Mouse (Mus musculus) cerebellum, adult 8-10 months (tissue): Measurements from ENCODE around the gene Stom.

Experiments used
- DNase-seq: peaks from one replicate; pipeline ENCODE4 v3.0.0; 2022

Stom gene

DNA sequence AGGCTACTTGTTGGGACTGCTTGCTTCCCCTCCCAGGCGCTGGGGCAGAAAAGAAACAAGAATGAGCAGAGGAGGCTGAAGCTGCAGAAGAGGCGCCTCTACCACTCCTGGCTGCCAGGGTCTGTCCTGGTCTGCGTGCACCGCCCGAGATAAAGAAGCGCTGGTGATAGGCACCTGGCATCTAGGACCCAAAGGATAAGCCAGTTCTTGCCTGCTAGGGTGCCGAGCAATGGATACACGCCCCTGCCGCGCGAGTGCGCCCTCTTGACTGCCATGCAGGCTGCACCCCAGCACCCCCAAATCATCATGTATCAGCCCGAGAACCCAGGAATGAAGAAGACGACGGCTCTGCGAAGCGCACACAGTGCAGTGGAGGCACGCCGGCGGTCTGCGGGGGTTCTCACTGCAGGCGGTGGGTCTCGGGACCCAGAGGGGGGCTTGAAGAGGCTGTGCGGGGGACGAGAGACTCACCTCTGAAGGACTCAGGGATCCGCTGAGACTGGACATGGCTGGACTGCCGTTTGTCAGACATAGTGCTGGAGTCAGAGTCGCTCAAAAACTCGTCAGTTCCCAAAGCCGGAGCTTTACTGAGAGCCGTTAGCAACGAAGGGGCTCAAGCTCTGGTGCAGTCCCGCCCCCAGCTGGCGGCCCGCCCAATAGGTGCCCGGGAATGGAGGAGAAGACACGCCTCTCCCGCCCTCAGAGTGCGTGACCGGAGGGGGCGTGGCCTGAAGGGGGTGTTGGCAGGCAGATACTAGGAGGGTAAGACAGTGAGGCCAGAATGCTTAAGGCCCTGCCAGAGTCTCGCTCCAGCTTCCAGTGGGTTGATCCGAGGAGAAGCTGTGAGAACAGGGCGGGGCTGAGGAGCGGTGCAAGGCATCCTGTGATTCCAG lies at the start of gene Stom:
Stom (minus strand) TSS at position 589 of the 893 bp plus-strand sequence.
- peak; percentile 99 for DNase-seq

DNA sequence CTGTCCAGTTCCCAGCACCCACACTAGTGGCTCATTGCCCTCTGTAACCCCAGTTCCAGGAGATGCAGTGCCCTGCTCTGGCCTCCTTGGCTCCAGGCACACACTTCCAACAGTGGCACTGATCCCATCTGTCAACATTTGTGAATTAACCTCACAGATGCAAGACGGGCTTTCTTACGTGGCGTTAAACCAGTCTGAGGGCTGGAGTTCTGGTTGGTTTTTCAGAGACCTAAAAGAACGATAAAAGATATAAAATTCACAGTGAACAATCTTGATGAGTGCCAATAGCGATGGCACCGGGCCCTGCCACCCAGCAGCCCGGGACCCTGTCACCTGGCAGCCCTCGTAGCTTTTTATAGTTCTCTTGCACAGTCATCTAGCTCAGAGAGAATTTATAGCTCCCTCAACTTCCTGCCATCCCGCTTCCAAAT lies 48.7 kb upstream of the Stom start:
- DNase-seq = peak; percentile 12

DNA sequence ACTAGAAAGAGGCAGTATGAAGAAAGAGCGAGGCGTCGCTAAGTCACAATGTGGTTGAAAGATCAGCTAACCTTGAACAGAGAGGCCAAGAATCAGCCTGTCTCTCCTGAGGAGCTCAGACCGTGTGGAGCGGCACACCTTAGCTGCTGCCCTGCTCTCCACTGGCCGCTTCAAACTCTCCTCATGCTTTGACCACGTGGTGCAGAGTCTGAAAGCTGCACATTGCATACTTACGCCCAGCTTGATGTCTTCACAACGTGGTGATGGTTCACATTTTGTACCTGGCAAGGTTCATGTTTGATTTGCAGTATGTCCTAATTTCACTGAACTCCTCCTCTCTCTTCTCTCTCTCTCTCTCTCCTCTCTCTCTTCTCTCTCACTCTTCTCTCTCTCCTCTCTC lies 42.5 kb upstream of the Stom start:
- DNase-seq = no peak

DNA sequence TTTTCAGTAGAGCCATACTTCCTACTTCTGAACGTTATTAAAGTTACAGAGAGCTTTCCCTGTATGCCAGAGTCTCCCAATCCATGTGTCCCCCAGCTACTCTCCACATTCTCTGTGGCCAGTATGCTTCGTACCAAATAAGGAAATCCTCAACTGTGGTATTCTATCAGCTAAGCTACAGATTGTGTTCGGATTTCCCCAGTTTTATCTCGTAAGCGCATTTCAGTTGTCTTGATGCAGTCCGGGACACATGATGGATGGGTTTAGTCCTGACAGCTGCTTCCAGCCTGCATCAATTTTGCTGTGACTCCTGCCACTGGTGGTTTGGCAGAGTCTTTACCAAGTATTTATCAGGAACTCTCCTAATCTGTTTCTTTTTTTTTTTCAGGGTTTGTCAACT lies 40.8 kb upstream of the Stom start:
- DNase-seq = no peak

DNA sequence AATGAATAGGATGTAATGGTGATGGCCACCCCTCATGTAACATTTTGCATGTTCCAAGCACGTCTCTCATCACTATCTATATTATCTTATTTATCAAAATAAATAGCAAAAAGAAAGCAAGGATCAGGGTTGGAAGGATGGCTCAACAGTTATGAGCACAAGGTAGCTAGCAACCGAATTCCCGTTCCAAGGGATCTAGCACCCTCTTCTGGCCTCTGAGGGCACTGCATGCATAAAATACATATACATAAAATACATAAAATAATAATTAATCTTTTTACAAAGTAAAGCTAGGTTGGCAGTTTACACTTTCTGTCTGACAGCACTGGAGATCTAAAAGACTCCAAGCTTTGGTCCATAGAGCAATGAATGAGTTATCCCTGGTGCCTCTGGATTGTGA lies 36.2 kb upstream of the Stom start:
- no peak for DNase-seq

DNA sequence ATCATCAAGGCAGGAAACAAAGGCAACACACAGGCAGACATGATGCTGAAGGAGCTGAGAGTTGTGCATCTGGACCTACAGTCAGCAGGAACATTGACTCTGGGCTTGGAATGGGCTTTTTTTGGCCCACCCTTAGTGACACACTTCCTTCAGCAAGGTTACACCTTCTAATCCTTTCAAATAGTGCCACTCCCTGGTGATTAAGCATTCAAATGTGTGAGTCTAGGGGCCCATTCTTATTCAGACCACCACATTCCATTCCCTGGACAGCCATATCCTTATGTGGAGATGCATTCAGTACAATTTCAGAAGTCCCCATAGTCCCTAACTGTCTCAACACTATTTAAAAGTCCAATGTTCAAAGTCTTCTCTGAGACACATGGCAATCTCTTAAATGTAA lies 33.9 kb upstream of the Stom start:
- no peak for DNase-seq

DNA sequence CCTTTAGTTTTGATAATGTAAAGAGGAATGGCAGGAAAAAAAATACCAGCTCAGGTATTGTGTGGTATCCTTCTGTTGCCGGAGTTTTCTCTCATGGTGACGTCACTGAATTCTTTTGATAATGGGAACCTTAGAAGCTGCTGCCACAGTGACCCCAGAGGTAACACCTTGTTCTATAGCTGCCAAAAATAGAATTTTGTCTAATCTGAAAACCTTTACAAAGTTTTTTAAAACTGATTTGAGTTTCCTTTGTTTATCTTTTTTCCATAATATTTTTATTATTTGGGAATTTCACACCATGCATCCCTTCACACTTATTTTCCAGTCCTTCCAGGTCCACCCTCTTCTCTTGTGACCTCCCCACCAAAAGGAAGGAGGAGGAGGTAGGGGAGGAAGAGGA lies 30.9 kb upstream of the Stom start, which contains the start of gene 4930568D16Rik:
4930568D16Rik (minus strand) TSS at position 101 of the 400 bp plus-strand sequence.
- no peak for DNase-seq

DNA sequence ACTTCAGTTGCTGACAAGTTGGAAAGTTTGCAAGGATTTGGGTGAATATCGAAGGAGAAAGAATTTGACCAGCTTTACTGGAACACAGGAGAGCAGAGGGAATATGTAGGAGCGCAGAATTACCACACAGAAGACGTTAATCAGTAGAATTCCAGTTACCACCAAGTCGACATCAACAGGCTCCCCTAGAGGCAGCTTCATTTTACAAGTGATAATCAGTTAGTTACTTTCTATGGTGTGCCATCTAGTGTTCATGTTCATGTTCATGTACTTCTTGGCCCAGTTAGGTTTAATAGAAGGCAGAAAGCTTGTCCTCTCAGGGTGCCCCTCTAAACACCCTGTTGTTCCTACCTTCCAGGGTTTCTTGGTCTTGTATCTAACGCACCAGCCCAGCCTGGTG lies 12.4 kb upstream of the Stom start:
- no peak for DNase-seq

DNA sequence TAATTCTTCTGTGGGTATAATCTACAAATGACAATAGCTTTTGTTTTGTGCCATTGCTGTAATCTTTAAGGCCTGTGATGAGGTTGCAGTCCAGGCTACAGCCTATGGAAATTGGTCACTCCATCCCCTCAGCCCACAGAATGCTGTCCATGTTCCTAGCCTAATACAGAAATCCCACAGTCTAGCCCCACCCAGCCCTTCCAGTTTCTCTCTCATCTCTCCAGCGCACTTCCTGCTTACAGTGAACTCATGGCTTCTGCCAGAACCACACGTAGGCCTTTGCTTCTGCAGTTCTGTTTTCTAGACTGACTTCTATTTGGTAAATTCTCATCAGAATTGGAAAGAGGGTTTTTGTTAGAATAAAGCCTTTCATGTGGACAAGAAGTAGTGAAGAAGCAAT lies 9.2 kb upstream of the Stom start:
- no peak for DNase-seq

DNA sequence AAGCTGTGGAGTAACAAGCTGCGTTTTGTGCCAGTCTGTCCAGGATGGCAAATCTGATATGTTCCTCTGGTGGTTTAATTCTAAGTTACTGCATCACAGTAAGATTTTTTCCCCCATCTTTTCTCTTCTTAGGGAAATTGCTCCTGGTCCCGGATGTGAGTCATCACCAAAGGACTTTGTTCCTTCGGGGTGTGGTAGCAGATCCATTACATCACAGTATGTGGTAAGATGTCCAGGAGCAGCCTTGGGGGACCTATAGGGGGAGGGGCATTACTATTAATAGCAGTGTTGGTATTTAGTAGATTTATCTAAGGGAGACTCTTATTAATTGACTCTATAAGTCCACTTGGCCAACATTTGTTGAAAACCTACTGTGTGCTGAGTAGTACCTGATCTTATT lies 5.8 kb upstream of the Stom start:
- no peak for DNase-seq

DNA sequence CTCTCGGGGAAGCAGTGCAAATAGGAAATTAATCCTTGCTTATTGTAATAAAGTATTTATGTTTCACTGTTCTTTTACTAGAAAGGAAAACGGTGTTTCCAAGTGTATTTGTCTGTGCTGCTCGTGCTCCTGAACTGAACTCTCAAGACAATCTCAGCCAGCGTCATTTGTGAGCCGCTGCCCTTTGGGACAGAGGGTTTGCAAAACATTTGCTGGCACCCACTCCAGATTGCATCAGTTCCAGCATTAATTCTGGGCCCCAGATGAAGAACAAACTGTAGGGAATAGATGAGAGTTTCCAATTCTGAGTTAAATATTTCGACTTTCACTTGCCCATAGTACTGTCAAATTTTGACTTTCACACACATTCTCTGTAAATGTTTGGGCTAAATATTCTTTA lies 1.9 kb upstream of the Stom start:
- no peak for DNase-seq

DNA sequence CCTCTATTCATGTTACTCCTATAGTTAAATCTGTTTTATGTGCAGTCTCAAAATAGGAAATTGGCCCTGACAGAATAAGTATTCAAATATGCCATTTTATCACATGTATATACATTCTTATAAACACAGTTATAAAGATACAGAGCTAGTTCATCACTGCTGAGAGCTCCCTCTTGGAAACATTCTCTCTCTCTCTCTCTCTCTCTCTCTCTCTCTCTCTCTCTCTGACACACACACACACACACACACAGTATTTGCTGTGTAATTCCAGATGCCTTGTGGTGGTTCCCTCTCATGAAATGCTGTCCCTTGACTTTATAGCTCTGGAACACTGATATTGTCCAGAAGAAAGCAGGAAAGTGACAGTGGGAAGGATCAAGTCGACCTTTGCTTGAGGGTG lies 1.3 kb upstream of the Stom start:
- no peak for DNase-seq

DNA sequence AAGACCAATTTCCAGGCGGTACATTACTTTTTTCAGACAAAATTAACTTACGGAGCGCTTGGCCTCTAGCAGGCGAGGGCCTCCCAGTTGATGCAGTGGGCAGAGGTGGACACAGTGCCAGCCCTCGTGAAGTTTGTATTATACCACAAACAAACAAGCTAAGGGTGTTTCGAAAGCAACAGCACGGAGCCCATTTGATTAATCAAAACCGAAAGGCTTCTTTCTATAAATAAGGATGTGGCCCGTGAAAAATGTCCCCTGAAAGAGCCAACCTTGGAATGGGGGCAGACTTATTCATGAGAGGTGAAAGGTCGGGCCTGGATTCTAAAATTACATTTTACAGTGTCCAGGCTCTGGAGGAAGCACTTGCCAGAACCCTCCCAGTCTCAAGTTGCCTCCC lies 643 bp upstream of the Stom start:
- DNase-seq = no peak

DNA sequence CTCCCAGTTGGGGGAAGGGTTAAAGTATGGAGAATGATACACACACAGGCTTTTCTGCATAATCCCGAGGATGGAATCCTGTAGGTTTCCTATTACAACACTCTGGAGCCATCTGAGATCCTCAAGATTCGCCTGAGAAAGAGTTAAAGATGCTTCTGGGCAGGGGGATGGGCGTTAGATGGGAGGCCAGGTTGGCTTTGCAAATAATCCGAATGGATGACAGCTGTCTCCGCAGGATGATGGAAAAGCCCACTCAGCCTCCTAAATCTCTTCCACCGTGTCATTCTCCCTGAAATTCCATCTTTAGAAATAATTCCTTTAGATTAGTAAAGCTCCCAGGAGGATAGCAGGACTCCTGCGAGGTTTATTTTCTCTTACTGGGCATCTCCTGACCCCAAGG lies 1.2 kb downstream of the Stom start:
- no peak for DNase-seq

DNA sequence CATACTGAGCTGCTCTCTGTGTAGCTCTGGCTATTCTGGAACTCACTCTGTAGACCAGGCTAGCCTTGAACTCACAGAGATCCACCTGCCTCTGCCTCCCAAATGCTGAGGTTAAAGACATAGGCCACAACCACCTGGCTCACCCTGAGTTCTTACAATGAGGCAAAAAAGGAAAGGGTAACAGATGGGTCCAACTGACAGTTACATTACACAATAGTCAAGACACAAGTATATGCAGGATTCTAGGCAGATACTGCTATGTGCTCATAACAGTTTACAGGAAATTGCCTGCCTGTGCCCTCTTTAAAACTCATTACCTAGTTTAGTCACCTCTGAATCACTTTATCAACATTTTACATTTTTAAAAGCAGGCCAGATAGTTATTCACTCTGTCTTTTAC lies 3.1 kb downstream of the Stom start:
- DNase-seq = no peak

DNA sequence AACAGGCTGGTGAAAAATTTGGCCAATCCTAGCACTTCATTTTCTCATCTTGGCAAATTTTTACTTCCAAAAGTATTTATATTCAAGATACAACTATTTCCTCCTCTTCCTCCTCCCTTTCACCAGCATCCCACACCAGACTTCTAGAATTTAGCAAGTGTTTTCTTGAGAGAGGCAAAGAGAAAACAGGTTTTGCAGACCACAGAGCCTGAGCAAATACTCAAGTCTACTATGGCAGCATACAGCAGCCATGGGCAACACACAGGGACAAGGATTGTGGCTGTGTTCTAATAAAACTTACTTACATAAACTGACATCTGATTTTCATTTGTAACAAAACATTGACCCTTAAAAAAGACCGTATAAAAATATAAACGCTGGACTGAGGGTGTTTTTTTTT lies 5.6 kb downstream of the Stom start:
- no peak for DNase-seq

DNA sequence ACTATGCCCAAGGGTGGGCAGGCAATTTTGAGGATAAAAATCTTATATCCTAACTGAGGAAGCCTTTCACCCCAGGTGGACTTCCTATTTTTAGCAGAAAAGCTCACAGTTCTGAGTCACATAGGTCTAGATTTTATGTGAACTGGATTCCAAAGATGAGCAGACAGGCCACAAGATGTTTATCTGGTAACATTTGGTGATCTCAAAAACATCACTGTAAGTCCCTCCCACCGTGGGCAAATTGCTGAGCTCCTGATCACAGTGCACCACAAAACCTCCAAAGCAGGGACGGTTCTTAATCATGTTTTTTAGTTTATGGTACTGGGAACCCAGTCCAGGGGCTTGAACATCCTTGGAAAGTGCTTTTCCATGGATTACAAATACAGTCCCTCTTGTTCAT lies 7.7 kb downstream of the Stom start:
- DNase-seq = no peak

DNA sequence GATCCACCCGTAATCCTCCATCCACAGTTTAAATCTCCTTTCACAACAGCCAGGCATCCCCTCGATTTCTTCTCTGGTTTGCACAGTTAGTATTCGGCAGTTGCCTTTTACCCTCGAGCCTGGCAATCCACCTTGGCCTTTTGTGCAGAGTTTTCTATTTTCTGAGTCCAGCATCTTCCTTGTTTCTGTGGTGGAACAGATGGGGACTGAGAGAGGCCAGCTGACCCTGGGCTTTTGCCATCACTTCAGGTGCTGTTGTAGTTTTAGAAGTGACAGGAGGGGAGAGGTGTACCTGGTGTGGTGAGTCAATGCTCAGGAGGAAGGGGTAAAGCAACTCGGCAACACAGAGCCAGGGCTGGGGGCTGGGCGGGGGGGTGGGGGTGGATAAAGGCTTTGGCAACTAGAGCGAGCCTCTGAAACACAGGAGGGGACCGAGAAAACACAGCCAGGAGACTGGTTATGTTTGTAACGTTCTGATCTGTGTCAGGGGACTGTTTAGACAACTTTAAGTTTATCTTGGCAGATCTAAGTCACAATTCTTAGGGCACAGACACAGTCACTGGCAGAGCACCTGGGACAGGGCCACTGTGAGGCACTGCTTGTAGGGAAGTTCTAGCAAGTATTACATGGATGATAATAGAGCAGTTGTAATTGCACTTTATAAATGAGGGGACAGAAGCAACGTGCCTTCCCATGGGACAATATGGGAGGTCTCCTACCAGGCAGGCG lies 8.5 kb downstream of the Stom start:
- peak; percentile 77 for DNase-seq

DNA sequence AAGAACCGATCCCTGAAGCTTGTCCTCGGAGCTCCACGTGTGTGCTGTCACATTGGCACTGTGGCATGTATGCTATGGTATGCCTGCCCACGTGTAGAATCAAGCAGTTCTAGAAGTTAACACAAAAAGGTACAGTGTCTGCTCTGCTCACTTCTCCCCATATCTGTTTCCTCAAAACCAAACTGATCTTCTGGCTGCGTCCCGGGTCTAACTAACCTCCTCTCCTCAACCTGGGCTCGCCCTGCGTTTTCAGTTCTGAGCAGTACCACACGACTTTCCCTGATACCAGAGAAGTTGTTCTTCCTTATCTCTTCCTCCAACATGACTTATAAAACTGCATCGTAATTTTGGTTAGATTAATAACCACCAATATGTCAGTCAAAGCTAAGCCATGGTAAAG lies 9.2 kb downstream of the Stom start:
- DNase-seq = no peak

DNA sequence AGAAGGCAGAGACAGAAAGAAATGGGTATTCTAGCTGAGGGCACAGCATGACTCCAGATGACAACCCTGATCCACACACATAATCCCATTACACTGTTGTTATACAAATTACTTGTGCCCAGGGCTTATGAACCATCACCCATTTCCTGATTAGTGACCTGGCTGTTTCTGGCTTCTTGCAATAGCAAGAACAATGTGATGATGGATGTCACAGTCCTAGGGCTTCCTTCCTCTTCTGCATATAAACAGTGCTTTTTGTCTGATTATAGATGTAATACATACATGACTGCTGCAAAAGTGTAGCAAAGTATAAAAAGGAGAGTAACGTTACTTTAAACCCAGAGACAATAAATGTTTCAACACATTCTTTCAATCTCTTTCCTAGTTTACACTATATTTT lies 9.8 kb downstream of the Stom start:
- DNase-seq = no peak

DNA sequence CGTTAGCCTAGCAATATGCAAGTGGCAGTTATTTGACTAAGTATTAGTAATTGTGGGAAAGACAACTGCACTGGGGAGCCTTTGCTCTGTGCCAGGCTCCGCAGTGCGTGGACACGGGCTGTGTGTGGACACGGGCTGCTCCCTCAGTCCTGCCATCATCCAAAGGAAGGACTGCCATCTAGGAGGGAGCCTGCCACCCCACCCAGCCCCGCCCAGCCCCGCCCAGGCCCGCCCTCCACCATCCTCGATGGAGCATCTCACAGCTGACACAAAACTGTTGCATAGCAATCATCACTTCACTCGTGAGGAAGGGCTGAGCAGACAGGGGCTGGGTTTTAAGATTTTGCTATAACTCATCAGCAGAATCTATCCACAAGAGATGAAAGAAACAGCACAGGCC lies 10.8 kb downstream of the Stom start:
- no peak for DNase-seq

DNA sequence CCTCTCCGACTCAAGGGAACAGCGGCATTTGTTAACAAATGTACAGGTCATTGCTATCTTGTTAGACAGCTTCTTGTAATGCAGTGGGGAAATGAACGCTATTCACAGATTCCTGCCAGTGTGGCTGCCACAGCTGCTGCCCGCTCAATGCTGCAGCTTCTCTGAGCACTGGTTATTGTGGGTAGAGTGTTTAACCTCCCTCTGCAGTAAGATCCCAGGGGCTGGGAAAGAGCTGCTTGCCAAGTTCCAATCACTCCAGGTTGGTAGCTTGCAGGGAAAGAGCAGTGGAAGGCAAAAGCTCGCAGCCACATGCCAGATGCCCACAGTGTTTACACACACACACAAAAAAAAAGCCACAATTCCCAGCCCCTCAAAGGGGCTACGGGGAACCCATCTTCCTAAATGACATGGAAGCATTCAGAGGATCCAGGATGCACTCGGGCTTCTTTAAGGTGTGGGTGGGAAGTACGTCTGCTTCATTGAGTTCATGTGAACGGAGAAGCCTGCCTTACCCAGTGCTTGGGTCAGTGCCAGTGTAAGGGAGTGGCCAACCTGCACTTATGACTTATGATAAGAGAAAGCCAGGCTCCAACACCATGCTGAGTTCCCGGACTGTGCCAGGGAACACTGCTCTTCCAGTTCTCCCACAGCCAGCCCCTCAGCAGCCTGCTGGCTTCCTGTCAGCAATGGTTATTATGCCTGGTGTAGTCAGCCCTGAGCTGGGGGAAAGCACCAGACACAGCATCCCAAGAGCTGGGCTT lies 14.2 kb downstream of the Stom start:
- peak; percentile 61 for DNase-seq

DNA sequence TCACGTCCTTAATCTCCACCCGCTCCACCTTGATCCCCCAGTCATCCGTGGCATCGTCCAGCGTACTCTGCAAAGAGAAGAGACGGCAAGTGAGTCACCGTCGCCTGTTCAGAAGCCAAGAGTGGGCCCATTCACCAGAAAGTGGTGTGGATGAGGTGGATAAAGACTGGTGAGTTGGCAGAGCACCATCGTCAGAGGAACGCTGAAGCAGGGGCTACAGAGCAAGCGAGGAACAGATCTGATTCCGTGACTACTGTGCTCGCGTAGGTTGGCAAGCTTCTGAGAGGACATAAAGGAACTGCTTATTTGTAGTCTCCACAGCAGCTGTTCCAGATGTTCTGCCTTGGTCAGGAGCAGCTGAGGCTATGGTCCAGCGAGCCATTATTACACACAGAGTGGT lies 16.4 kb downstream of the Stom start:
- DNase-seq = no peak

DNA sequence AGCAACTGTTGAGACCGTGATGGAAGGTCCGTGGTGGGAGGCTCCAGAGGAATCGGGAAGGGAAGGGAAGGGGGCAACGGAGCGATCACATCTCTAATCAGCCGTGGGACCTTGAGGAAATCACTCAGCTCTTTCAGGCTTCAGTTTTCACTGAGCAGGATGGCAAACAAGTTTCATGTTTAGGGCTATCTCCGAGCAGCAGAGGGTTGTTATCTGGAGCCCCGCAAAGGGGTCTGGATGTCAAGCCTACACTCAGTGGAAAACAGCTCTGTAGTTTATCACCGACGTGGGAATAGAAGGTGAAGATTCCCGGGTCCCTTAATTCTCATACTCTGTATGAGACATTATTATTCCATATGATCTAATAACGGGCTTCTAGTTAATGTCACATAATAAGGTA lies 18.4 kb downstream of the Stom start:
- DNase-seq = no peak
